Mouse (Mus musculus) kidney, embryonic 14.5 days (tissue): ENCODE results near the gene Shc4. TPM values are rescaled to one million over a fixed set of nuclear protein-coding genes. Genes with fewer than 3 reads are reported as not detected.

Experiments
- ATAC-seq: fragments of 200-750 bp; cut with Nextera tagmentation; 2 replicates; pipeline ENCODE4 v1.8.0; 2017; ENCODE audit warnings: moderate number of reproducible peaks, mild to moderate bottlenecking, moderate TSS enrichment, moderate library complexity; ENCODE audit not compliant: low FRiP score, low TSS enrichment
- H3K27ac ChIP-seq: fragments of 300-500 bp; sonication (generic); 2 replicates; pipeline ENCODE4 v1.5.1; 2014; ENCODE audit warnings: low read depth, mild to moderate bottlenecking, low read length, moderate library complexity, mixed read lengths
- H3K27me3 ChIP-seq: fragments of 300-500 bp; sonication (generic); 2 replicates; pipeline ENCODE4 v1.6.1; 2014; ENCODE audit warnings: mild to moderate bottlenecking, low read length; ENCODE audit not compliant: control insufficient read depth, insufficient read depth
- H3K36me3 ChIP-seq: fragments of 300-500 bp; sonication (generic); 2 replicates; pipeline ENCODE4 v1.6.1; 2014; ENCODE audit warnings: low read length, mixed read lengths; ENCODE audit not compliant: control insufficient read depth, insufficient read depth
- H3K4me1 ChIP-seq: fragments of 300-500 bp; sonication (generic); 2 replicates; pipeline ENCODE4 v1.6.1; 2014; ENCODE audit warnings: low read length, mixed read lengths; ENCODE audit not compliant: control insufficient read depth, insufficient read depth
- H3K4me2 ChIP-seq: fragments of 300-500 bp; sonication (generic); replicated peaks from 2 replicates; pipeline ENCODE4 v1.6.1; 2014; ENCODE audit warnings: low read depth, mild to moderate bottlenecking, low read length
- H3K4me3 ChIP-seq: fragments of 300-500 bp; sonication (generic); 2 replicates; pipeline ENCODE4 v1.5.1; 2014; ENCODE audit warnings: mild to moderate bottlenecking, low read length
- H3K9ac ChIP-seq: fragments of 300-500 bp; sonication (generic); 2 replicates; pipeline ENCODE4 v1.6.1; 2014; ENCODE audit warnings: low read depth, mild to moderate bottlenecking, low read length, moderate library complexity
- H3K9me3 ChIP-seq: fragments of 300-500 bp; sonication (generic); 2 replicates; pipeline ENCODE4 v1.6.1; 2016; ENCODE audit warnings: low read length; ENCODE audit not compliant: control insufficient read depth
- WGBS: fragments of 180-500 bp; shearing (Covaris S2); extraction: QIAGEN DNeasy Blood & Tissue Kit; methylation state at CpG from one replicate; pipeline ENCODE4 v1.1.7; 2014; 5-methylcytosine and 5-hydroxymethylcytosine counted together
- polyA plus RNA-seq: library from polyadenylated mRNA; unstranded; fragments of >200 nt; fragmentation: Nextera tagmentation; extraction: Ambion mirVana; gene quantifications from 2 replicates; pipeline ENCODE4 v1.2.1, GENCODE M21; 2014

Shc4 gene
- polyA plus RNA-seq, 1 experiment from 2014 or later: 1.6 TPM

DNA sequence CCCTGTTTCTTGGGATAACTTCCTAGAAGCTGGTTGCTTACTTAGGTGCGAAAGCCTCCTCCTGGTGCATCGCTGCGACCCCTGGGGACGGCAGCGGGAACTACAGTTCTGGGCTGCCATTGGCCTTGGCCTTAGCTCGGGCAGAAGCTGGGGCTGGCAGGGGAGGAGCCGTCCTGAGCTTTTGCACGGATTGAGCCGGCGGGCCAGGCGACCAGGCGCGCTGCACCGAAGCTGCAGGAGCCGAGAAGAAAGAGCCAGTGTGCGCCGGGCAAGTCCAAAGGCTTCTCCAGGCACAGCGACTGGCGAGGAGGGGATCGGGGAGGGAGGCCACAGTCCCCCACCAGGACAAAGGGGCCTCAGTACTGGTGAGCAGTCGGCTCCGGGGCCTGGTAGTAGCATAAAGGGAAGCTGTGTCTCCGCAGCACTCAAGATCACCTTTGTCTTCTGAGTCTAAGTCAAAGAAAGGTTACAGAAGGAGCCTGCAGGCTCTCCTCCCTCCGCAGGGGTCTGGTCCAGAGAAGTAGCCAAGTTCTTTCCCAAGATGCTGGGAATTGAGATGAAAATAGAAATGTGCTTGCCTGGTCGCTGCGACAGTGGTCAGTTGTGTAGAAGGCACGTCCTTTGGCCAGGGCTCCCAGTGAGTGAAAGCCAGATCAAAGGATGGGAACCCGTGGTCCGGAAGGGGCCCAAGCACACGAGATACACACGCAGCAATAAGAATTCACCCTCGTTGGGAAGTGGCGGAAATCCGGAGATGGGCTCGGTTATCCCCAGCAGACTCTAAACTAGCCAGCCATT, 8.0 kb upstream of the Shc4 start:
- Histone ChIP-seq H3K27me3 (no peaks in the 10 kb centered on the region), H3K9ac (peak overlapping the region; percentile 79), H3K4me2 (peak overlapping the region; percentile 60), H3K36me3 (no peaks in the 10 kb centered on the region), H3K27ac (0 out of 2 replicates have a peak overlapping the region, but pooled peaks have one; percentile 44), H3K4me3 (peak overlapping the region; percentile 44), H3K4me1 (no peaks in the 10 kb centered on the region), H3K9me3 (no peaks in the 10 kb centered on the region)
- ATAC-seq: peak; percentile 96
- WGBS: 6% methylated on average over 35 of the region's 35 CpGs

DNA sequence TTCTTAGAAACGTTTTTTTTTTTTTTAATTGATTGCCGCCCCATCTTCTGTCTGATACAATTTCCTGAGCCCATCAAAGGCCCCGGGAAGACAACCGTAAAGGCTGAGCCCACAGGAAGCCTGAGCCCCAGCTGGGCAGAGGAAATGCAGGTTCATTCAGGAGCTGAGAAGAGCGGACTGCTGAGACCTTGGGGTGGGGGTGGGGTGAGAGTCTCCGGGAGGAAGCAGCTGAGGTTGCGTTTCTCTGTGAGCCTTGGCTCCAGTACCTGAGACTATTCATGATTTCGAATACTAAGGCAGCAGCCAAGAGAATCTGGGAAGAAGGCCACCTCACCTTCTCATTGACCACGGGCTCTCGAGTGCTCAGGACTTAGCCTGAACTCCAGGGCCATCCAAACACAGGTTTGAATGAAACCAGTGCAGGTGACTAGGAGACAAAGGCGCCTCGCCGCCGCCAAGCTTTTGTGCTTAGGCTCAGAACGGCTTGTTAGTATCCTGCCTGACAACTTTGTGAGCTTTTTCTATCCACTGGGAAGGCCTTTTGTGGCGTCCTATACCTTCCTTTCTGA, 682 bp upstream of the Shc4 start:
- 0 out of 2 replicates have a peak, but pooled peaks have one; percentile 28 for ATAC-seq
- Histone ChIP-seq H3K4me2 (peak overlapping the region; percentile 99), H3K27me3 (peaks cover 27% of the 10 kb centered on the region; the same call in 1 of the 2 replicates), H3K9ac (0 out of 2 replicates have a peak overlapping the region, but pooled peaks have one; percentile 8), H3K9me3 (no peaks in the 10 kb centered on the region), H3K27ac (no peak overlapping the region), H3K4me3 (peak overlapping the region; percentile 49), H3K4me1 (peaks cover 10% of the 10 kb centered on the region; the same call in 1 of the 2 replicates), H3K36me3 (no peaks in the 10 kb centered on the region)
- WGBS: 1% methylated on average over 16 of the region's 16 CpGs

DNA sequence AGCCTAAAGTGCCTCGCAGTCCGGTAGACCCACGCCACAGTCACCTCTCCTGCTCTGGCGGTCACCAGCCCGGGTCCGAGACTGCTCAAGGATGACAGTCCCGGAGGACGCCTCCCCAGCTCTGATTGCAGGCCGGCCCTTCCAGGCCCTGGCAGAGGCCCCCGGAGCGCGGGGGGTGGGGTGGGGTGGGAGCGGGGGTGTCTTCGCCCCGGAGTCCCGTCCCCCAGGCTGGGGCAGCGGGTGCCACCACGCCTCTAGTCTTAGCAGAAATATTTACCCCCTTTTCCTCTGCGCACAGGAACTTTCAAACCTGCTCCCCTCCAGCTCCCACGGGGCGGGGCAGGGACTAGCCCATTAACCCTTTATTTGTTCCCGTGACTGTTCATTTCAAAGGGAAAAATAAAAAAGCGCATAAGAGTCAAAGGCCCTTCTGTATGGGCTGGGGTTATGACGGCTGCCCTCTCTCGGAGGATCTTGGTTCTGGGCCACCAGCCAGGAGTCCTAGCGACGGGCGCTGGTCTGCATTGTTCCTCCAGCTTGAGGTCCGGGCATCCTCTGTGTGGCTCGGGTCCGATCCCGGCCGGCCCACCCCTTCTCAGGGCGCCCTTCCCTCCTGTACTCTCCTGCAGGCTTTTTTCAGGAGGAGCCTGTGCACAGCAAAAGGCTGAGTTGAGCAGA, 401 bp downstream of the Shc4 start:
- peaks cover 27% of the 10 kb centered on the region; the same call in 1 of the 2 replicates for H3K27me3 ChIP-seq
- H3K4me3 ChIP-seq: peak overlapping the region; percentile 49
- H3K9me3 ChIP-seq: no peaks in the 10 kb centered on the region
- H3K9ac ChIP-seq: peak overlapping the region; percentile 51
- peaks cover 10% of the 10 kb centered on the region; the same call in 1 of the 2 replicates for H3K4me1 ChIP-seq
- H3K36me3 ChIP-seq: no peaks in the 10 kb centered on the region
- peak; percentile 84 for ATAC-seq
- under 1% methylated on average over 28 of the region's 34 CpGs for WGBS
- H3K27ac ChIP-seq: no peak overlapping the region
- peak overlapping the region; percentile 99 for H3K4me2 ChIP-seq

DNA sequence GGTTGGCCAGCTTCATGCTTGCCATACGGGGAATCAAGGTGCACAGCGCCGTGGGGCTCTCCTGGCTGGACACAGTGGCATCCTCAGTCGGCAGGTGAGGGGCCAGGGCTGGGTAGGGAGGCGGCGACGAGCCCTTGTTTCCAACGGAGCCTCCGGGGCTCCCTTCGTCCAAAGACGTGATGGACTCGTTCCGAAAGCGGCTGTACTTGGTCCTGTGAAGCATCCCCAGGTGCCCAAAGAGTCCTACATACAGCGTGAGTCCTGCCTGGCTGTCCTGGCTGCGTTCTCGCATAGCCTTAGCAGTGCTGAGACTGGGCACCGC, 901 bp downstream of the Shc4 start:
- H3K4me1 ChIP-seq: peaks cover 10% of the 10 kb centered on the region; the same call in 1 of the 2 replicates
- peak overlapping the region; percentile 99 for H3K4me2 ChIP-seq
- no peak for ATAC-seq
- WGBS: under 1% methylated on average over 18 of the region's 18 CpGs
- H3K9ac ChIP-seq: peak overlapping the region; percentile 51; the same call in 1 of the 2 replicates
- H3K27me3 ChIP-seq: peaks cover 27% of the 10 kb centered on the region; the same call in 1 of the 2 replicates
- H3K27ac ChIP-seq: no peak overlapping the region
- no peaks in the 10 kb centered on the region for H3K9me3 ChIP-seq
- peak overlapping the region; percentile 49 for H3K4me3 ChIP-seq
- no peaks in the 10 kb centered on the region for H3K36me3 ChIP-seq

- Histone ChIP-seq H3K27me3 (peaks cover 5% of the 10 kb centered on the region; the same call in 1 of the 2 replicates), H3K4me1 (no peaks in the 10 kb centered on the region), H3K36me3 (no peaks in the 10 kb centered on the region), H3K9me3 (no peaks in the 10 kb centered on the region), H3K4me2 (no peak overlapping the region), H3K9ac (no peak overlapping the region), H3K27ac (no peak overlapping the region), H3K4me3 (no peak overlapping the region)
- ATAC-seq: no peak
- 91% methylated on average over 8 of the region's 8 CpGs for WGBS
Measured at GRCm38 (mm10) chr2:125716599-125716998, 7.3 kb downstream of the Shc4 start.

GRCm38 (mm10) chr2:125706510-125706921, 17.4 kb downstream of the Shc4 start:
- Histone ChIP-seq H3K36me3 (no peaks in the 10 kb centered on the region), H3K4me2 (no peak overlapping the region), H3K4me3 (no peak overlapping the region), H3K27me3 (no peaks in the 10 kb centered on the region), H3K4me1 (no peaks in the 10 kb centered on the region), H3K9ac (no peak overlapping the region), H3K27ac (no peak overlapping the region), H3K9me3 (no peaks in the 10 kb centered on the region)
- WGBS: 77% methylated on average over 5 of the region's 5 CpGs
- ATAC-seq: no peak

GRCm38 (mm10) chr2:125704907-125705631, 18.9 kb downstream of the Shc4 start:
- WGBS: 67% methylated on average over 12 of the region's 12 CpGs

DNA sequence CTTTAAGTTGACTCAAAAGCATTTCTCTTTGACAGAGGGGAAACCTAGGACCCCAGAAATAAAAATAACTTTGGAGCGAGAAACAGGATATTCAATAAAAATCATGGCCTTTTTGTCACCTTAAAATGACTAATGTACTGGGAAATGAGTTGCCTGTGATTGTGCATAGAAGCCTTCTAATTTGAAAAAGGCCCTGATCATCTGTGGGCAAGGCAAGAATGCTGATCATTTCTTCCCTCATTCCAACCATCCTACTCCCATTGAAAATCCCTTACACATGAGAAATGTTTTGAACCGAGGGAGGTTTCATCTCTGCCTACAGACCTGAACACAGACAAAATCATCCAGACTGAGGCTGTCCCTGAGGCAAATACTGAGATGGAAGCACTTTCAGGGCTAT, 21.1 kb downstream of the Shc4 start:
- H3K4me3 ChIP-seq: no peak overlapping the region
- no peak overlapping the region for H3K4me2 ChIP-seq
- no peaks in the 10 kb centered on the region for H3K27me3 ChIP-seq
- 75% methylated on average over 2 of the region's 2 CpGs for WGBS
- no peaks in the 10 kb centered on the region for H3K4me1 ChIP-seq
- no peak overlapping the region for H3K9ac ChIP-seq
- no peaks in the 10 kb centered on the region for H3K36me3 ChIP-seq
- no peak overlapping the region for H3K27ac ChIP-seq
- no peak for ATAC-seq
- H3K9me3 ChIP-seq: no peaks in the 10 kb centered on the region

More at GRCm38 (mm10) chr2:125704907-125705631, 18.9 kb downstream of the Shc4 start:
- Histone ChIP-seq H3K4me1 (no peaks in the 10 kb centered on the region), H3K9me3 (no peaks in the 10 kb centered on the region), H3K4me3 (no peak overlapping the region), H3K9ac (no peak overlapping the region), H3K27me3 (no peaks in the 10 kb centered on the region), H3K27ac (no peak overlapping the region), H3K36me3 (no peaks in the 10 kb centered on the region), H3K4me2 (no peak overlapping the region)
- ATAC-seq: no peak
